Mouse (Mus musculus): ENCODE data around the gene Pus7l.

- TF ChIP-seq NANOG (IDR thresholded peaks at IDR 0.05; ENCODE audit: borderline replicate concordance, low read length), result no peak
- no peak for TF ChIP-seq CTCF (conservative IDR thresholded peaks at IDR 0.05; ENCODE audit: low read length)
Observed at GRCm38 (mm10) chr15:94544052-94544636, 797 bp upstream of the Pus7l start.

Data from E14TG2a.4 (cell line).